In the genomic region with DNA sequence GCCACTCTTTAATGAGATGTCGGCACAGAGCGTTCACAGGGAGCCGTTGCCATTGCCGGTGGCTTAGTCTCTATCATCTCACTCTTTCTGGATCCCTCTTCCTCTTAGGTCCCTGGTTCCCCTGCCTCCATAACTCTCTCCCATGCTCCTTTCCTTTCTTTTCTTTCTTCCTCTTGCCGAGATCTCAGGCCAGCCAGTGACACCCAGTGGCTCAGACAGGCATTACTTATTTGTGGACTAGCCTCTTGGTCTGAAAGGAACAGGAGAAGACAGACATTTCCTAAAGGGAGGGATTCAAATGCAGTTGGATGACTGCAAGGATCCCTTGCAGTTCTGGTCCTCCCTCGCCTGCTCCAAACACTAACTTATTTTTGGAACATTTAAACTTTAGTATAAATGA, we compare ENCODE assay signal across 9 mouse cellular contexts.
DNase-seq lines count a peak whose midpoint lies in the region; ATAC-seq and TF ChIP-seq lines count a peak whose summit lies in the region.
"Had no signal": no experiment of that assay in that cellular context is flagged by ENCODE, and none has a peak within 500 bp of the region (broad histone marks: within the 10 kb centered on the region; RNA-seq: fewer than 3 reads in every experiment).

No protein-coding gene starts in this region.

- TF ChIP-seq CTCF in lung, postnatal 0 days (IDR thresholded peaks at IDR 0.05) = peak; percentile 88

- no peaks in the 10 kb centered on the region for H3K4me1 ChIP-seq in kidney, embryonic 15.5 days
- no peaks in the 10 kb centered on the region for H3K4me1 ChIP-seq in lung, postnatal 0 days (ENCODE audit: insufficient read depth, low read depth, low read length)
- H3K4me1 ChIP-seq: heart, embryonic 13.5 days had no signal

- H3K27me3 ChIP-seq in kidney, embryonic 15.5 days = no peaks in the 10 kb centered on the region
- H3K27me3 ChIP-seq in lung, postnatal 0 days (replicated peaks; ENCODE audit: insufficient read depth, low read length) = no peaks in the 10 kb centered on the region

- peak; percentile 46; the same call in 1 of the 2 replicates for ATAC-seq in kidney, embryonic 15.5 days (replicated peaks; ENCODE audit: low FRiP score)
- no peak for ATAC-seq in lung, postnatal 0 days
- ATAC-seq in erythroblast, adult 5-6 weeks (replicated peaks; ENCODE audit: low FRiP score, poor library complexity, severe bottlenecking) = no peak

- DNase-seq in CD4-positive, CD25-positive, alpha-beta regulatory T cell, adult 2 months (ENCODE audit: low read depth, low spot score) = peak; percentile 63
- peak; percentile 72 for DNase-seq in MN1 (ENCODE audit: low spot score)
- DNase-seq in cerebellum, postnatal 10 days = peak; percentile 80 to 82
- peak; percentile 59 for DNase-seq in gastrocnemius, adult 18-20 months (ENCODE audit: low spot score)
- peak; percentile 69 for DNase-seq in lung, postnatal 0 days (ENCODE audit: low spot score)
- peak; percentile 71 for DNase-seq in retina, postnatal 1 day

- WGBS in kidney, embryonic 15.5 days = 50% methylated on average over 6 of the region's 6 CpGs
- 48% methylated on average over 6 of the region's 6 CpGs for WGBS in lung, postnatal 0 days

- H3K4me2 ChIP-seq in kidney, embryonic 15.5 days = no peak overlapping the region
- no peak overlapping the region for H3K4me2 ChIP-seq in lung, postnatal 0 days (replicated peaks; ENCODE audit: low read depth, low read length)
- H3K4me2 ChIP-seq: heart, embryonic 13.5 days had no signal

- no peak overlapping the region for H3K4me3 ChIP-seq in kidney, embryonic 15.5 days (replicated peaks)
- H3K4me3 ChIP-seq in lung, postnatal 0 days (ENCODE audit: low read depth, low read length) = no peak overlapping the region
- H3K4me3 ChIP-seq: heart, embryonic 13.5 days had no signal

- H3K9me3 ChIP-seq in kidney, embryonic 15.5 days (replicated peaks) = no peaks in the 10 kb centered on the region
- H3K9me3 ChIP-seq in lung, postnatal 0 days (ENCODE audit: low read length) = no peaks in the 10 kb centered on the region
- H3K9me3 ChIP-seq: heart, embryonic 13.5 days had no signal

- no peak for TF ChIP-seq EP300 in lung, postnatal 0 days (IDR thresholded peaks at IDR 0.05)

- H3K36me3 ChIP-seq in kidney, embryonic 15.5 days = no peaks in the 10 kb centered on the region
- no peaks in the 10 kb centered on the region for H3K36me3 ChIP-seq in lung, postnatal 0 days (ENCODE audit: insufficient read depth, low read length)
- H3K36me3 ChIP-seq: heart, embryonic 13.5 days had no signal

- no peak overlapping the region for H3K9ac ChIP-seq in kidney, embryonic 15.5 days
- no peak overlapping the region for H3K9ac ChIP-seq in lung, postnatal 0 days (replicated peaks; ENCODE audit: low read depth)
- H3K9ac ChIP-seq: heart, embryonic 13.5 days had no signal

- no peak overlapping the region for H3K27ac ChIP-seq in kidney, embryonic 15.5 days
- no peak overlapping the region for H3K27ac ChIP-seq in lung, postnatal 0 days (ENCODE audit: low read length)
- H3K27ac ChIP-seq: heart, embryonic 13.5 days had no signal
